Mouse (Mus musculus) kidney, postnatal 25 days (tissue): ENCODE measurements around the gene Otud3.
"Not testable (repeated sequence)": the region's sequence is repeated elsewhere in the genome, so short reads cannot be mapped to it uniquely, and the experiment has no call there.

ENCODE experiments used
- DNase-seq, 2 experiments: peaks; one replicate each; pipeline ENCODE4 v3.0.0; 2021; ENCODE audit warnings: mixed read lengths in 2 of 2

Otud3 gene

DNA sequence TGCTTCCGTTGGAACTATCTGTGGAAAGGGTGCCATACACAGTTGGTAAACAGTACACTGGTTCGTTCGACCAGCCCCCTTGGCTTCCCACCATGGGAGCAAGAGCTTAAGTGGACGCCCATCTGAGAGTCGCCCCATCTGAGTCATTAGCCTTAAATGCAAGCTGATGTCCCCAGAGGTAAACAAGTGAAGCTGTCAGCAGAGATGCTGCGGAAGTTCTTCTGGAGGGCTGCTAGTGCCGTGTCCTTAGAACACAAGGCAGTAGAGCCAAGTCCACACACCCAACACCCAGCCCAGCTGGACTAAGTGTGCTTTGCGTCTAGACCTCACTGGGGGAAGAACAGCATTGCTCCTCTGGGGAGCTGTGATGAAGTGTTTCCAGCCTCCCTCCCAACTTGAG, 24.1 kb downstream of the Otud3 start:
- no peak for DNase-seq

DNA sequence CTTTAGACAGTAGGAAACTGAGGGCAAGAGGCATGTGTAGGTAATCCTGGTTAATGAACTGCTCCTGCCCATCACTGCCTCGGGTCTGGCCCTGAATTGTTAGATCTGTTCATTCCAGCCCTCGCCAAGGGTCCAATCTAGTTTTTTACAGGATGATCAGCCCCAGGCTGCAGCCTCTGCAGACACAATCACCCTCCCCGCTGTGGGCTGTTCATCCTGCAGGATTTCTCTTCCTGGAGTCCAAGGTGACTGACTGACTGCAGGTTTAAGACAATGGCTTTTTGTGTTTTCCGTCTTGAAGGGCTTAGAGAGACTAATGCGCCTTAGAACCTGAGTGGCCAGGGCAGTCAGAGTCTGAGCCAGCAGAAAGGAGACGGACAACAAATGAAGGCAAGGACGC, 24.6 kb downstream of the Otud3 start:
- DNase-seq = no peak

DNA sequence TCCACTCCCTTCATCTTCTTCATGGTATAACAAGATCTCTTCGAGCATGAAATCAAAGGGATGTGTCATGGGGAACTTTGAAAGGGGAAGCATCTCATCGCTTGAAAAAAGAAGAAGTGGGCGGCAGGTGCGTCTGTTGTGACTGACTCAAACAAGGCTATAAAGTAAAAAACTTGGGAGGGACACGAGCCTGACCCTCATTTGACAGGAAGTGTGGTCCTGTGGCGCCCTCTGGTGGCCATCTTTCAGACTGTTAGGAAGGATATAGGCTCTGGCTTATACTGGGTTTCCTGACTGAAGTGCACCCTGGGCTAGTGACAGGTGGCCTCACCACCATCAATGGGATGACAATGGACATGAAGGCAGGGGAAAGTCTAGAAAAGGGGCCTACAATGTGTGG, 29.5 kb downstream of the Otud3 start:
- DNase-seq = peak; percentile 81 to 94

DNA sequence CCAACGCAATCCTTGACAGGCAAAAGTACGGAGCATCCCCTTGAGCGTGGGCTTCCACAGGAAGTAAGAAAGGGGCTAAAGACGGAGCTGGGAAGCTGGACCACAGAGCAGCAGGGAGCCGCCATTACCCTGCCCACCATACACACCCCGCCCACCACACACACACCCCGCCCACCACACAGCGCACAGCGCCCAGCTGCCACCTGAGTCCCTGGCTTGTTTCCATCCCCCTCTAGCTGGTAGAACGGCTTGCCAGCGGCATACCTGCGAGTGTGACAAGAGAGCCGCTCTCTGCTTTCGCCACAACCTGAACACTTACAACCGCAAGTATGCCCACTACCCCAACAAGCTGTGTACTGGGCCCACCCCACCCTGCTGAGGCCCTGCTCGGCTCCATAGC, 31.6 kb downstream of the Otud3 start:
- DNase-seq = no peak

DNA sequence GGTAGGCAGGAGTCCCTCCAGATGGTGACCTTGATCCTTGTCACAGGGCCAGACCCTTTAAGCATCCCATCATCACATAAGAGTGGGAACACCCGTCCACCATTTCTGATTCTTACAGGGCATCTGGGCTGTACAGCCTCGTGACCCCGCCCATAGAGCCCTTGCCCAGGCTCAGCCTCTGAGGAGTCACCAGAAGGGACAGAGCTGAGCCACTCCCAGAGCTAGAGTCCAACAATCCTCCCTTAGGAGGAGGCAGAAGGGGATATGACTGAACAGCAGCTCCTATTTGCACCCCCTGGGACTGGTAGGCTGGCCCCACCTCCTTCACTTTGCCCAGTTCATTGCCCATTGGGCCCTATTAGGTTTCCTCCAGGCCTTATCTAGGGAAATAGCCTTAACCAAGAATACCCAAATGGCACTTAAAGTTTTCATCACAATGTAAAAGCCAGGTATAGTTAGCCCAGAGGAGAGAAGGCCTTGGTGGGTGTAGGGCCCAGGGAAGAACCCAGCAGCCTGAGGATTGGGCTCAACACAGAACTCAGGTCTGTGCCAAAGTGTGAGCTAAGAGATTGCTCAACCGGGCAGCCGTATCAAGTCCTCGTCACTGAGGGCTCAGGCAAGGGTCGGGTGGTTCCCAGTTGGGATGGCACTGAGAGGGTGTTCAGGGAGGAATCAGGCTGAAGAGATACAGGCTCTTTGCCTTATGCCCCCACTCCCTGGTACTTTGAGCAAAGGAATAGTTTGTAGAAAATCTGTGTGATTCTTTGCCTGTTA, 32.7 kb downstream of the Otud3 start:
- DNase-seq = no peak

DNA sequence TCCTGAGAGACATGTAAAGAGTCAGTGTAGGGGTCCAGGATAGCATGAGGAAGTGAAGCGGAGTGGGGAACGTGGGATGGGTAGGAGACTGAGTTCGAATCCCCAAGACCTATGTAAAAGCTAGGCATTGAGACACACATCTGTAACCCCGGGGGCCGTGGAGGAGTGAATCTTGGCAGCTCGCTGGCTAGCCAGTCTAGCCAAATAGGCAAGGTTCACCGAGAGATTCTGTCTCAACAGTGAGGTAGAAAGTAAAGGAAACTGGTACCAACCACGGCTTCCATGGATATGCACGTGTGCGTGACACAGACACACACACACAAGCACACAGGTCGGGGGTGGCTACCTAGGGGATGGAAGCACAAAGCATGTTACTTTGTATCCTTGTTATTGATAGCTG, 33.9 kb downstream of the Otud3 start:
- DNase-seq = no peak

DNA sequence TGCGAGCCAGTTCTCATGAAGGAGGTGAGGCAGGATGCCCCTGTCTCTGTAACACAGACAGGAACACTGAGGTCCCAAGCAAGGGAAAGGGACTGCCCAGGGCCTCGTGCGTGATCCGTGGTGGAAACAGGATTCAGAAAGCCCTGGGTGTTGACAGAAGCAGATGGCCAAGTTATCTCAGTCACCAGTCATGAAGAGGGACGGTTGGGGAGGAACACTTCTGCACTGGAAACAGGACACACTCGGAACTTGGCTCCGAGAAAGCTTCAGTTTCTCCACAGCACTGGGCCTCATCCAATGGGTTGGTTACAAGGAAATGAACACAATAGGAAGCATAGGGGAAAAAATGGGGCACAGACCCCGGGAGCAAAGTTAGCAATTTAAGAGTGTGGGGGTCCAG, 35.0 kb downstream of the Otud3 start:
- no peak for DNase-seq

DNA sequence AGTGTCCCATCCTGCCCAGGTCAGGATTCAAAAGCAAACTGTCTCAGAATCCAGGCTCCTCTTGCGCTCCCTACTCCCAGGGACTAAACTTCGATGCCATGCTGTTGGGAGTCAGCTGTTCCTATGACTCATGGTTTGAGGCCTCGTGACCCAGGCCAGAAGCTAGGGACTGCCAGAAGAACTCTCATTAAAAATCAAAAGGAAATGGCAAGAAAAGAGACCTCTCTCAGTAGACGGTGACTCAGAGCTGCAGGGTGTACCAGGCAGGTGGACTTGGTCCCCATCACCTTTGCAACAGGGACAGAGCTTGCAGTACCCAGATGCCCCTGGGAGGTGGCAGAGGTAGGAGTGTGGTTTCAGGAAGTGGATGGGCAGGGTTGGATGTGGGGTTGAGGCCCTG, 36.0 kb downstream of the Otud3 start, which contains the start of gene Pla2g2e:
Gene Pla2g2e (plus strand): TSS at position 212 of the 400 bp plus-strand sequence.
- no peak for DNase-seq

DNA sequence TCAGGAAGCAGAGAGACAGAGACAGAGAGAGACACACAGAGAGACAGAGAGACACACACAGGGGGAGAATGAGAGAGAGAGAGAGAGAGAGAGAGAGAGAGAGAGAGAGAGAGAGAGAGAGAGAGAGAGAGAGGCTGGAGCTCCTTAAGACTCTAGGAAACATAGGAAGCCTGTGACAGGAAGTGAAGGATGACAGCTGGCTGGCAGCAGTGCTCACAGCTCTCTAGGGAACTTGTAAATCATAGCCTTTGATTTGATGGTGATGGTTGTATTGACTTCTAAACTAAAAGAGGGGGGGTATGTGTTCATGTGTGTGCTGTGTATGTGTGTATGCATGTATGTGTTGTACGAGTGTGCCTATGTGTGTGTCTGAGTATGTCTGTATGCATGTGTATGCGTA, 37.8 kb downstream of the Otud3 start:
- DNase-seq = no peak

DNA sequence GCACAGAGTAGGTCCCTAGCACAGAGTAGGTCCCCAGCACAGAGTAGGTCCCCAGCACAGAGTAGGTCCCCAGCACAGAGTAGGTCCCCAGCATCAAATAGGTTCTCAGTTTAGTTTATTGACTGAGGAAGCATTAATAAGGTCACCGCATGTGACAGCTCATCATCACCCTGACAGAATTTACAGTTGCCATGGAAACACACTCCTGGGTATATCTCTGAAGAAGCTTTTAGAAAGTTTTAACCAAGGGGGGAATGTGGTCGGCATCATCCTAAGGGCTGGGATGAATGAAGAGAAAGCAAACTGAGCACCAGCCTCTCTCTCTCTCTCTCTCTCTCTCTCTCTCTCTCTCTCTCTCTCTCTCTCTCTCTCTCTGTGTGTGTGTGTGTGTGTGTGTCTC, 38.5 kb downstream of the Otud3 start:
- not testable (repeated sequence) for DNase-seq

DNA sequence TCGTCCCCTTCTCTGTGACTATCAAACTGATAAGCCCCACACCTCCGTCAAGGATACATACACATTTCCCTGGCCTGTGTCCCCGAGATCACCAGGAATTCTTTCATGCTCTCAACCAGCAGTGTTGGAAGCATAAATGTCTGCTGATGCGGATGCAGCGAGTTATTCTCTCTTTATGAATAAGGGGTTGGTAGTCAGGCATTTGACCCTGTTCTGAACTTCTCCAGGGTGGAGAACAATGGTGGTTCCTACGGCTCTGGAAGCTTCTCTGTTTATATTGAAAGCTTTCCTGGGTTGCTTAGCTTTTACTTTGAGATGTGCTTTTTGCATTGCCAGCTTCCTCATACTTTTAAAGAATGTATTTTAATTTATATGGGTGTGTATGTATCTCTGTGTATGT, 39.9 kb downstream of the Otud3 start, which contains the start of gene Gm13030:
Gene Gm13030 (minus strand): TSS at position 101 of the 400 bp plus-strand sequence.
- DNase-seq = no peak

DNA sequence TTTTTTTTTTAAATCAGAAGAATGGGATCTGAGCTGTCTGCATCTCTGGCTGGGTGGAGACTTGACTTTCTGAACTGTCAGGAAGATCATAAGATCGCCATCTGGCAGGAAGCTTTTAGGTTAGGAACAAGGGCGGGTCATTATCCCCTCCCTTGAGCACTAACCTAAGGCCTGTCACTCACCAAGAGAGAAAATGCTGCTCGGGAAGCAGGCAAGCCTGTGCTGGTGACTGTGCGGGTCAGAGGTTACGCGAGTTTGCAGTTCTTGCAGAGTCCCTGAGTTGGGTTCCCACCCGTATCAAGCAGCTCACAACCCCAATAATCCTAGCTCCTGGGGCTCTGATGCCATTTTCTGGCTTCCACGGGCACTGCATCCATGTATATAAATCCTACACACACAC, 45.1 kb downstream of the Otud3 start:
- no peak for DNase-seq

DNA sequence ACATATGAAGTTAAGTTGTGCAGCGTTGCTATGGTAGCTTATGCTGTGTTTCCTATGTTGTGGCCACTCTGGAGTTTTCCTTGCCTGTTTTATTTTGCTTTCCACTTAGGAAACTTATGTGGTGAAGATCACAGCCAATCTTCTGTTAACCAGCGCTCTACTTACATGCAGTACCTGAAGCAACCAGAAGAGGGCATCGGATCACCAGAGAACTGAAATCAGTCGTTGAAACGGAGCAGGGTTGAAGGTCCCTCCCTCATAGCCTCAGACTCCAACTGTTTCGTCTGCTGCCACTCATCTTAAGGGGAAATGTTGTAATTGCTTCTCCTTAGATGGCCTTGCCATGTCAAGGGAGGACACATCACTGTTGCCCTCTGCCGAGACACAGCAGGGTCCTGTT, 47.3 kb downstream of the Otud3 start:
- DNase-seq = peak; percentile 65 to 87

DNA sequence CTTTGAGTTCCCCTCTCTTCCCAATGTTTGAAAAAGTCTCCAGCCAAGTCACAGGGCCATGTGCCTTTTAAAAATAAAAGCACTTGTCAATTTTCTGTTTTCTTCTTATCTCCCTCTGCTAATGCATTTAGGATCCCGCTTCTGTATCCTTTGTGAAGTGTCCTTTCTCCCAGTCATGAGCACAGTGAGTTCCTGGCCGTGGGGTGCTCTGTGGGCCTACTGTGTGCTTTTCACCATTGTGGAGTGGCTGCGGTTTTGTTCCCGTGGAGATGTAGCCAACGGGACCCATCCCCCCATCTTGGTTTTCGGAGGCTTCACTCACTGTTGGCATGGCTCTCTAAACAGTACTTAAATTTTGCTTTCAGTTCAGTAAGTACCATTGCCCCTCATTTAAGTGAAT, 47.8 kb downstream of the Otud3 start:
- DNase-seq = peak in 1 of 2 experiments; percentile 29

DNA sequence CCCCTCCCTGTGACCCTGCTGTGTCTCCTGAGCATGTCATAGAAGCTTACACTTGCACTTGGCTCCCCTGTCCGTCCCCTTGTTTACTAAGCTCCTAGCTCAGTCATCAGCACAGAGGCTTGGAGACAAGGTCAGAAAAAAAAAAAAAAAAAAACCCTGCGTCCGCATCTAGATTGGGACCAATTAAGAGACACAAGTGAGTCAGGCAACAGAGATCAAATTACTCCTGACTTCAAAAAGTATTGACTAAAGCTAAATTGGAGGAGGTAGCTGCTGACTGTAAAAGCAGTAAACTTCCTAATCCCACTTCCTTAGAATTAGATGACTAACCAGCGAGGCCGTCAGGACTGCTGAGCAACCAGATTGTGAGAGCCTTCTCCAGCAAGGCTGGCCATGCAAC, 48.7 kb downstream of the Otud3 start:
- DNase-seq = peak in 1 of 2 experiments; percentile 22

DNA sequence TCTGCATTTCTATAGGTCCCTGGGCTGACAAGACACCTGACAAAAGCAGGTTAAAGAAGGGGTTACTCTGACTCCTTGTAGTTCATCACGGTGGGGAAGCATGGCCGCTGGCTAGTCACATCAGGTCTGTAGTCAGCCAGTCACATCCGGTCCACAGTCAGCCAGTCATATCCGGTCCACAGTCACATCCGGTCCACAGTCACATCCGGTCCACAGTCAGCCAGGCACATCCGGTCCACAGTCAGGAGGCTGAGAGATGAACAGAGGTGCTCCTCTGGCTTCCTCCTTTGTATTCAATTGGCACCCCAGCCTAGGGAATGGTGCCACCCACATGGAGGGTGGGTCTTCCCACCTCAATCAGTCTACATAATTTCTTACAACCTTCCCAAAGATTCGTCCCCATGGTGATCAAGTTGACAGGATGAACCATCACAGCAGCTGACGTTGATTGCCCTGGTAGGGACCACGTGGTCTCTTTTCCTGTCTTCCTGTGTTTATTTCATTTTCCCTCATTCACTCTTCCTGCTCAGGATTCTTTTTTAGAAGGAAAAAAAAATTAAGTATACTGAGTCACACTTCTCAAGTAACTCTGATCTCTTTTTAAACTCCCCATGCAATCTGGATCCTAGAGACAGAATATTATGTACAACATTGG, 50.3 kb downstream of the Otud3 start, which contains the start of gene Pla2g5:
Gene Pla2g5 (minus strand): TSS at position 139 of the 655 bp plus-strand sequence.
- peak; percentile 27 to 54 for DNase-seq

DNA sequence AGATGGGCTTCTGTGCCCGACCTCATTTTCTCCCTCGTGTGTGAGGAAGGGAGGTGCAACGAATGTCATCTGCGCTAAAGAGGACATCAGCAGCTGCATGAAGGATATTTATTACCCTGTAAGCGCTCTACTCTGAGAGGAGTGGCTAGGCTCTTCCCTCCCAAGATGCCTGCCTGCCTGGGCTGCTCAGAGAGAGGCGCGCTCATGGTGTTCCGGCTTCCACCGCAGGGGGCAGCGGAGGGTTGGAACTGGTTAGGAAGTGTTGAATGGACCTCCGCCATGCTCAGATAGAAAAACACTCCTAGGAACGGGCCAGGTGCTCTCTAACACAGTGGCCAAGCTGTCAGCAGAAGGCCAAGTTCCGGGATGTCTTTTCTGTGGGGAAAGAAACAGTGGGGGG, 54.0 kb downstream of the Otud3 start:
- DNase-seq = peak; percentile 74 to 84

DNA sequence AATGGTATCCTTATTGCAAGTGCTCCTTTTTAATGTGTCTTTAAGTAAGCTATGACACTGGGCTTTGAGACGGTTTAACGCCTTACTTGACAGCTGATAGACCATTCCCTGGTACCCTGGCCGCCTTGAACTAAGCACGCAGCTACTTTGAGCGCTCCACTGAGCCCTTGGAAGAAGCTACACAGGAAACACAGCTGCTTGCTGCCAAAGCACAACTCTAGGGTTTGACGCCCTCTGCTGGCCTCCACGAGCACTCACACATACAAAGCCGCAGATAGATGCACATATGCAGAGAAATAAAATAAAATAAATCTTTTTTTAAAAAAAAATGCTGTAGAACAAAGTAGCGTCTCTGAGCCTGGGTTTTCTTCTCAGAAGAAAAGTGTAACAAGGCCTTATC, 54.5 kb downstream of the Otud3 start:
- DNase-seq = no peak

DNA sequence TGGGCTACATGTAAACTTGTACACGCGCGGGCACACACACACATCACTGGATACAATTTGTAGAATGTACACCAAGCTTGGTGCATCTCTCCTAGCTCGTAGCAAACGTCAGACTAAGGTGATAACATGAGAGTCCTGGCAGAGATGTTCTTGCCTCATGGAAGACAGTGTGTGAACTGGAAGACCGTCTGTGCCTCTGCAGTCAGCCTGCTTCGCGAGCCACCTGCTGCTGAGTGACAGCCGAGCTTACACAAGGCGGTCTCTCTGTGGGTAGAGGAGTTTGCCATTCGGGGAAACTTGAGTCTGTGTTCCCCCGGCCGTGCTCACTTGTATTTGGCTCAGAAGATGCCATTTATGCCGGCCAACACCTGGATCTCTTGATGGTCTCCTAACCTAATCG, 55.3 kb downstream of the Otud3 start:
- DNase-seq = no peak

DNA sequence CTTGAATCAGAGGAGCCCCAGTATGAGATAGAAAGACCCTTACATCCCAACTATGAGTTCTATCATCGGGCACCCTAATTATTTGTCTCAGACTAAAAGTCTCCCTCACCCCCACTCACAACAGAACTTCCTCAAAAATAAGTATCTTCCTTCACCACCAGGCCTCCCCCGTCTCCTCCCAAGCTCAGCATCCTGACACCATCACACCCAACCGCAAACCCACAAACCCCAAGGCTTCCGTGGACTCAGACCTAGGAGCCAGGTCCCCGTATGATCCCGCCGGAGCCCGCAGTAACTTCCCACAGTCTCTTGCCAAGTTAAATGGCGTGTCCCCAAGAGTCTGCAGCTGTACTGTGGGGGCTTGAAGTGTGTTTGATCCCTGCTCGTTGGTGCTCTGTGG, 56.2 kb downstream of the Otud3 start:
- no peak for DNase-seq

DNA sequence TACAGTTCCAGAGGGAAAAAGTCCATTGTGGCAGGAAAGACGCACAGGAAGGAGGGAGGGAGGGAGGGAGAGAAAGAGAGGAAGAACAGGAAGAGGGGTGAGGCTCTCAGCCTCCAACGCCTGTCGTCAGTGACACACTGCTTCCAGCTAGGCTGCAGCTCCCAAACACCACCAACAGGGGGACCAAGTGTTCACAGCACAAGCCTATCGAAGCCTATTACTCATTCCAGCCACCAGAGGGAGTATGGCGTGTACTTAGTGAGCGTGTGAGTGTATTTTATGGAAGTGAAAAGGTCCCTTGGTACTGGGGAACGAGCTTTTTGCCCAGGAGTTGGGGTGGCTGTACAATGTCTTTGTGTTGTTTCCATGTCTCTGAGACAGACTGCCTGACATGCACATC, 57.3 kb downstream of the Otud3 start:
- peak; percentile 74 to 79 for DNase-seq

DNA sequence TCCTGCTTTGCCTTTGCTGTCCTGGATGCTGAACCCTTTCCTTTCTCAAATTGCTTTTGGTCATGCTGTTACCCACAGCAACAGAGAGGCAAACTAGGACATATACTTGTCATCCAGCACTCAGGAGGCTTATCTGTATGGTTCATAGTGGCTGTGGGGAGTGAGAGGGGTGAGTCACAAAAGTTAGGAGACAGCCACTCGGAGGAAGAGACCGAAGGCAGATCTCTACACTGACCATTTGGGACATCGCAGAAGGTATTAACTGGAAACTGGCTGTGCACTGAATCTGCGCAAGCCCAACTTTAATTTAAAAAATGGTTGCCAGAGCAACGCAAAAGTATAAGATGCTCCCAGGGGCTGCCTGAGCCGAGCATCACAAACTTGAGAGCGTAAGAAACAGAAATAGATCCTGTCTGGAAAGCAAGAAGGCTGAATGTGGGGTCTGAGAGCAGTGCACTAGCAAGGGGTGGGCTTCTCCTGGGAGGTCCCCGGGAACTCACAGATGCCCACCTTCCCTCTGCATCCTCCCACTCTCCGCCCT, 58.6 kb downstream of the Otud3 start:
- no peak for DNase-seq

DNA sequence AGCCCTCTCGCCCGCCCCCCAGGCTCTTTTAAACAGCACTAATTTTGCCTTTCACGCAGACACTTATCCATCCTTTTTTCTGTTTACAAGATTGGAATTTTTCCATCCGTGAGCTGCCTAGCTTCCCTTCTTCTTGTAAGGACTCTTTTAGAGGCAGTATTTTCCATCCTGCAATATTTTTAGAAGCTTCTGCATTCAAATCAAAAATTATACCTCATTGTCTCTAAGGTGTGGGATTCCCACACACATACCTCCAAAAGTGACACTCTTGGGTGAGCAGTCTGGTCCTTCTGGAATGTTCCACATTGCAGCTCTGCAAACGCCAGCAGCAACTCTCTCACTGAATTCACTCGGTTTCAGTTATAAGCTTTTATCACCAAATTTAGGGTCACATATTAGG, 60.8 kb downstream of the Otud3 start:
- no peak for DNase-seq

DNA sequence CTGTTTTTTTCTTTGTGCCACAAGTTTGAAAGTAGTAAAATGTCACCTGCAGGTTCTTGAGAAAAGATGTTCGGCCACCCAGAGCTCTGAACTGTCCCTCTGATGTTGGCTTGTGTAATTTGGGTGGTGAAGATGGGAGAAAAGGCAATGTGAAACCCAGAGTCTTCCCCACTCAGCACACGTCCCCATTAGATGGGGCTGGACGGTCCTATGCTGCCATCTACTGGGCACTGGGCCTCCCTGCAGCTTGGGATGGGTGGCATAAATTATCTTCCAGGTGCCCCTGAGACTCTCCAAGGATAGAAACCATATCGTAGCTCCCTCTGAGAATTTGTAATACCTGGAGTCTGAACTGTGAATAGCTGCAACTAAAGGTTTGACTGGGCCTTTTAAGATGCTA, 62.3 kb downstream of the Otud3 start:
- DNase-seq = peak; percentile 58 to 72
